Comparison of ENCODE assay signal across 16 mouse cellular contexts in genomic region chr11:32230220-32230619, GRCm38 (mm10). TPM values are rescaled to one million over a fixed set of nuclear protein-coding genes. Genes with fewer than 3 reads are reported as not detected.
DNase-seq lines count a peak whose midpoint lies in the region; ATAC-seq and TF ChIP-seq lines count a peak whose summit lies in the region.
"Had no signal": no experiment of that assay in that cellular context is flagged by ENCODE, and none has a peak within 500 bp of the region (broad histone marks: within the 10 kb centered on the region; RNA-seq: fewer than 3 reads in every experiment).

No protein-coding gene starts in this region.

- TF ChIP-seq CTCF in cortical plate, adult 2 months (IDR thresholded peaks at IDR 0.05; ENCODE audit: extremely low read depth, insufficient read depth, low read length), result no peak

- peaks cover 14% of the 10 kb centered on the region for H3K4me1 ChIP-seq in cortical plate, adult 2 months (ENCODE audit: control insufficient read depth, insufficient read depth, low read length)

- H3K4me3 ChIP-seq in cortical plate, adult 2 months (ENCODE audit: insufficient read depth, low read length), result no peak overlapping the region
- H3K4me3 ChIP-seq: erythroblast, embryonic 14.5 days; hindbrain, embryonic 13.5 days; limb, embryonic 13.5 days; myocyte had no signal

- no peak for TF ChIP-seq POLR2A in cortical plate, adult 2 months (IDR thresholded peaks at IDR 0.05; ENCODE audit: extremely low read depth, insufficient read depth, low read length)

- DNase-seq in frontal cortex, postnatal 25 days (ENCODE audit: low spot score in 2 of 2), result no peak
- DNase-seq in left cerebral cortex, adult 18-20 months (ENCODE audit: low spot score in 2 of 2), result peak; percentile 62 to 63
- DNase-seq in left cerebral cortex, adult 8-10 months (ENCODE audit: low spot score in 2 of 2), result no peak
- peak; percentile 40 for DNase-seq in right cerebral cortex, postnatal 4 days
- no peak for DNase-seq in right cerebral cortex, postnatal 25 days
- no peak for DNase-seq in ovary, postnatal 36 days (ENCODE audit: low spot score)
- DNase-seq: kidney, adult 11 months; spleen, adult 18-20 months had no signal

- peak overlapping the region; percentile 82 for H3K27ac ChIP-seq in cortical plate, adult 2 months (ENCODE audit: insufficient read depth, low read length)
- H3K27ac ChIP-seq: hindbrain, embryonic 13.5 days; limb, embryonic 13.5 days; stomach, postnatal 0 days had no signal

- peak; percentile 39 for ATAC-seq in frontal cortex, adult (ENCODE audit: low TSS enrichment)

RNA-seq across cellular contexts. Expression of gene Mpg, which starts 3.9 kb away (rescaled TPM):
- total RNA-seq in left cerebral cortex, adult 18-20 months (2021), result 10 to 100 TPM; 18.2 to 21.3 TPM
- 10 to 100 TPM; 19.3 to 22.4 (median 20.9) TPM for total RNA-seq in left cerebral cortex, adult 8-10 months (2022)
- polyA plus RNA-seq in cortical plate, adult 2 months (2012; rRNA removed), result 14.2 and 15.4 TPM in 2 replicates

RNA-seq across cellular contexts. Expression of gene Rhbdf1, which starts 8.1 kb away (rescaled TPM):
- 10 to 100 TPM; 11.1 to 14.2 TPM for total RNA-seq in left cerebral cortex, adult 18-20 months (2021)
- total RNA-seq in left cerebral cortex, adult 8-10 months (2022), result 10 to 100 TPM in 2 of 4 experiments, 1 to 10 TPM in 2; 8.4 to 14.2 (median 10.1) TPM
- 25.6 and 26.9 TPM in 2 replicates for polyA plus RNA-seq in cortical plate, adult 2 months (2012; rRNA removed)

RNA-seq across cellular contexts. Expression of gene Snrnp25, which starts 25.0 kb away (rescaled TPM):
- total RNA-seq in left cerebral cortex, adult 18-20 months (2021), result 10 to 100 TPM; 24.5 to 29.0 TPM
- total RNA-seq in left cerebral cortex, adult 8-10 months (2022), result 10 to 100 TPM; 20.8 to 22.5 (median 22.0) TPM
- polyA plus RNA-seq in cortical plate, adult 2 months (2012; rRNA removed), result 51.8 and 57.0 TPM in 2 replicates

RNA-seq across cellular contexts. Expression of gene Il9r, which starts 30.1 kb away (rescaled TPM):
- not detected for total RNA-seq in left cerebral cortex, adult 18-20 months (2021)
- not detected for total RNA-seq in left cerebral cortex, adult 8-10 months (2022)
- 0.06 and 0.15 TPM in 2 replicates for polyA plus RNA-seq in cortical plate, adult 2 months (2012; rRNA removed)
- polyA plus RNA-seq: erythroblast, embryonic 14.5 days; frontal cortex, adult 2 months; hindbrain, embryonic 13.5 days; stomach, postnatal 0 days had no signal

RNA-seq across cellular contexts. Expression of gene Nprl3, which starts 37.3 kb away (rescaled TPM):
- 10 to 100 TPM; 43.6 to 45.6 TPM for total RNA-seq in left cerebral cortex, adult 18-20 months (2021)
- 10 to 100 TPM; 55.3 to 63.7 (median 60.5) TPM for total RNA-seq in left cerebral cortex, adult 8-10 months (2022)
- polyA plus RNA-seq in cortical plate, adult 2 months (2012; rRNA removed), result 78.7 and 80.9 TPM in 2 replicates

Comparison
In these comparisons a context has a peak if more than half of its experiments do, and no peak if none do; other contexts are left out.
1. DNase-seq: peak in left cerebral cortex, adult 18-20 months (2 of 2) and right cerebral cortex, postnatal 4 days (single experiment); none in frontal cortex, postnatal 25 days (0 of 2), left cerebral cortex, adult 8-10 months (0 of 2), right cerebral cortex, postnatal 25 days (single experiment) and ovary, postnatal 36 days (single experiment).